Mouse (Mus musculus): ENCODE results near the gene Mylpf. TPM values are rescaled to one million over a fixed set of nuclear protein-coding genes. Genes with fewer than 3 reads are reported as not detected.

Gene Mylpf
- polyA plus RNA-seq, 1 experiment: 10,881 TPM

DNA sequence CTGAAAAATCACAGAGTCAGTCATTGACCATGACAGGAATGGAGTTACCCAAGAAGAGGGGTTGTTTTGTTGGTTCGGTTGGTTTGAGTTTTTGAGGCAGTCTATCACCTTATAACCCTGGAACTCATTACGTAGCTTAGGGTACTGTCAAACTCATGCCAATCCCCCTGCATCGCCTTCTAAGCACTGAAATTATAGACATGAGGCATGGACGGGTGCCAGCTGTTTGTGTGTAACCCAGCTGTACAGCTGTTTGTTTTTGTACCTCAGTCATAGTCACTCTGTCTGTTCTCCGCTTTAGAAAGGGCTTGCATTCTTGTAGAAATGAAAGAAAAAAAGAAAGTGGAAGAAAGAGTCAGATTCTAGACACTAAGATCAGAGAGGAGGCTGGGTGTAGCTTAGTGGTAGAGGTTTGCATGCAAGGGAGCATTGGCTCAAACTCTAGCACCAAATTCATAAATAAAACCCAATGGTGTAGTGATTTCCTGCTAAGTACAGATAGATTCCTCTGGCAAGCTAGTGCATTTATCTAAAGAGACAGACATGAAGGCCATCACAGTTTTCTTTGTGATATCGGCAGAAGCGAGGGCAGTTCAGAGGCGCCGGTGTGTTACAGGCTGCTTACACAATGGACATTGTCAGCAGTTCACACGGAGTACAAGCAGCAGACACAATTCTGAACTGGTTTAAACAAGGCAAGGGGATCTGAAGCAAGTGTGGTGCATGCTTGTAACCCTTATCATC, 53.7 kb downstream of the Mylpf start:
- TF ChIP-seq CEBPB (IDR thresholded peaks at IDR 0.05; ENCODE audit: insufficient read depth, poor library complexity, severe bottlenecking) (no peak), SRF (IDR thresholded peaks at IDR 0.05; ENCODE audit: control insufficient read depth, insufficient read length, low read depth) (no peak), TCF3 (IDR thresholded peaks at IDR 0.05; ENCODE audit: insufficient read length, low read depth) (no peak), MYOG (IDR thresholded peaks at IDR 0.05; ENCODE audit: control insufficient read depth in 1 of 3, insufficient read depth in 1 of 3, insufficient read length in 2 of 3, low read depth in 2 of 3) (no peak), E2F4 (IDR thresholded peaks at IDR 0.05; ENCODE audit: insufficient read depth) (no peak), POLR2AphosphoS2 (IDR thresholded peaks at IDR 0.05; ENCODE audit: insufficient read length, low read depth) (no peak)
- Histone ChIP-seq H3K4me2 (ENCODE audit: low read depth) (no peak overlapping the region), H3K4me3 (no peak overlapping the region), H3K79me2 (ENCODE audit: control insufficient read depth, insufficient read depth) (no peaks in the 10 kb centered on the region), H3K36me3 (ENCODE audit: control insufficient read depth, insufficient read depth) (no peaks in the 10 kb centered on the region), H3ac (ENCODE audit: control insufficient read depth, insufficient read length) (no peak overlapping the region), H3K27me3 (ENCODE audit: control insufficient read depth, insufficient read depth, insufficient read length) (no peaks in the 10 kb centered on the region)

- Histone ChIP-seq H3K27me3 (ENCODE audit: control insufficient read depth, insufficient read depth, insufficient read length) (no peaks in the 10 kb centered on the region), H3K4me2 (ENCODE audit: low read depth) (no peak overlapping the region), H3K4me3 (no peak overlapping the region), H3ac (ENCODE audit: control insufficient read depth, insufficient read length) (no peak overlapping the region), H3K36me3 (ENCODE audit: control insufficient read depth, insufficient read depth) (no peaks in the 10 kb centered on the region), H3K79me2 (ENCODE audit: control insufficient read depth, insufficient read depth) (no peaks in the 10 kb centered on the region)
- no peak for TF ChIP-seq CEBPB (IDR thresholded peaks at IDR 0.05; ENCODE audit: insufficient read depth, poor library complexity, severe bottlenecking)
- TF ChIP-seq MYOG (IDR thresholded peaks at IDR 0.05; ENCODE audit: control insufficient read depth in 1 of 3, insufficient read depth in 1 of 3, insufficient read length in 2 of 3, low read depth in 2 of 3): no peak
- no peak for TF ChIP-seq POLR2AphosphoS2 (IDR thresholded peaks at IDR 0.05; ENCODE audit: insufficient read length, low read depth)
- TF ChIP-seq POLR2A (IDR thresholded peaks at IDR 0.05; ENCODE audit: insufficient read length, low read depth): no peak
- no peak for TF ChIP-seq REST (IDR thresholded peaks at IDR 0.05; ENCODE audit: insufficient read depth, insufficient read length)
- no peak for TF ChIP-seq TCF12 (IDR thresholded peaks at IDR 0.05; ENCODE audit: insufficient read depth, poor library complexity, severe bottlenecking)
- TF ChIP-seq SRF (IDR thresholded peaks at IDR 0.05; ENCODE audit: control insufficient read depth, insufficient read length, low read depth): no peak
- no peak for TF ChIP-seq TCF3 (IDR thresholded peaks at IDR 0.05; ENCODE audit: insufficient read length, low read depth)
- no peak for TF ChIP-seq MYOD1 (IDR thresholded peaks at IDR 0.05; ENCODE audit: control insufficient read depth in 1 of 3, insufficient read length in 2 of 3, low read depth in 2 of 3)
- no peak for TF ChIP-seq USF1 (IDR thresholded peaks at IDR 0.05; ENCODE audit: low read depth)
- TF ChIP-seq MAX (IDR thresholded peaks at IDR 0.05; ENCODE audit: low read depth): no peak
- TF ChIP-seq E2F4 (IDR thresholded peaks at IDR 0.05; ENCODE audit: insufficient read depth): no peak
Observed at GRCm38 (mm10) chr7:127263526-127263925, 54.8 kb downstream of the Mylpf start.

Other genes with a start within 250 kb of the Mylpf start
- gene Cdipt, start 233.0 kb upstream of the Mylpf start, polyA plus RNA-seq (2012; fragmentation: generic; extraction: Trizol): 173 TPM
- 0.18 TPM for gene Cdiptos, start 232.8 kb upstream of the Mylpf start, polyA plus RNA-seq (2012; fragmentation: generic; extraction: Trizol)
- 111 TPM for gene Mvp, start 194.3 kb upstream of the Mylpf start, polyA plus RNA-seq (2012; fragmentation: generic; extraction: Trizol)
- gene Pagr1b, start 192.4 kb upstream of the Mylpf start, polyA plus RNA-seq (2012; fragmentation: generic; extraction: Trizol): 0.95 TPM
- gene Pagr1a, start 191.5 kb upstream of the Mylpf start, polyA plus RNA-seq (2012; fragmentation: generic; extraction: Trizol): 8.1 TPM
- 37.7 TPM for gene Gm42742, start 187.8 kb upstream of the Mylpf start, polyA plus RNA-seq (2012; fragmentation: generic; extraction: Trizol)
- not detected for gene Prrt2, start 187.7 kb upstream of the Mylpf start, polyA plus RNA-seq (2012; fragmentation: generic; extraction: Trizol)
- gene Maz, start 181.9 kb upstream of the Mylpf start, polyA plus RNA-seq (2012; fragmentation: generic; extraction: Trizol): 115 TPM
- 29.9 TPM for gene Kif22, start 166.4 kb upstream of the Mylpf start, polyA plus RNA-seq (2012; fragmentation: generic; extraction: Trizol)
- gene Zg16, start 121.6 kb upstream of the Mylpf start, polyA plus RNA-seq (2012; fragmentation: generic; extraction: Trizol): not detected
- gene AI467606, start 117.5 kb upstream of the Mylpf start, polyA plus RNA-seq (2012; fragmentation: generic; extraction: Trizol): 45.0 TPM
- gene Qprt, start 86.7 kb upstream of the Mylpf start, polyA plus RNA-seq (2012; fragmentation: generic; extraction: Trizol): 0.04 TPM
- 21.7 TPM for gene Spn, start 71.1 kb upstream of the Mylpf start, polyA plus RNA-seq (2012; fragmentation: generic; extraction: Trizol)
- 58.3 TPM for gene Cd2bp2, start 12.8 kb upstream of the Mylpf start, polyA plus RNA-seq (2012; fragmentation: generic; extraction: Trizol)
- gene Tbc1d10b, start 422 bp upstream of the Mylpf start, polyA plus RNA-seq (2012; fragmentation: generic; extraction: Trizol): 62.8 TPM
- gene Zfp553, start 24.2 kb downstream of the Mylpf start, polyA plus RNA-seq (2012; fragmentation: generic; extraction: Trizol): 11.4 TPM
- 2.2 TPM for gene Sept1, start 24.2 kb downstream of the Mylpf start, polyA plus RNA-seq (2012; fragmentation: generic; extraction: Trizol)
- gene Zfp771, start 35.4 kb downstream of the Mylpf start, polyA plus RNA-seq (2012; fragmentation: generic; extraction: Trizol): 34.9 TPM
- gene Dctpp1, start 51.8 kb downstream of the Mylpf start, polyA plus RNA-seq (2012; fragmentation: generic; extraction: Trizol): 76.9 TPM
- gene Sephs2, start 65.2 kb downstream of the Mylpf start, polyA plus RNA-seq (2012; fragmentation: generic; extraction: Trizol): 17.2 TPM
- gene Itgal, start 87.4 kb downstream of the Mylpf start, polyA plus RNA-seq (2012; fragmentation: generic; extraction: Trizol): 0.16 TPM
- 17.3 TPM for gene Zfp768, start 136.7 kb downstream of the Mylpf start, polyA plus RNA-seq (2012; fragmentation: generic; extraction: Trizol)
- 3.6 TPM for gene Zfp747, start 167.2 kb downstream of the Mylpf start, polyA plus RNA-seq (2012; fragmentation: generic; extraction: Trizol)
- gene 9130019O22Rik, start 178.3 kb downstream of the Mylpf start, polyA plus RNA-seq (2012; fragmentation: generic; extraction: Trizol): 0.34 TPM
- gene E430018J23Rik, start 184.7 kb downstream of the Mylpf start, polyA plus RNA-seq (2012; fragmentation: generic; extraction: Trizol): 3.0 TPM
- gene Zfp764, start 197.9 kb downstream of the Mylpf start, polyA plus RNA-seq (2012; fragmentation: generic; extraction: Trizol): 1.2 TPM
- 11.6 TPM for gene Zfp688, start 213.2 kb downstream of the Mylpf start, polyA plus RNA-seq (2012; fragmentation: generic; extraction: Trizol)
- 2.1 TPM for gene Zfp689, start 240.3 kb downstream of the Mylpf start, polyA plus RNA-seq (2012; fragmentation: generic; extraction: Trizol)

Measured in myocyte (in vitro differentiated cells).